Mouse (Mus musculus) WW6 (cell line): ENCODE results near the gene Gm45711.
A peak's percentile ranks its signal among the peaks of the same experiment; 100 is the strongest.
"Not testable (repeated sequence)": the region's sequence is repeated elsewhere in the genome, so short reads cannot be mapped to it uniquely, and the experiment has no call there.

ENCODE experiments used
- DNase-seq: peaks from one replicate; pipeline ENCODE4 v3.0.0-alpha.2; 2013; ENCODE audit warnings: low read depth, low spot score

The Gm45711 gene

GRCm38 (mm10) chr8:104321267-104321666 is 11.4 kb upstream of the Gm45711 start, which contains the start of gene Gm11020:
Gm11020 (plus strand) TSS chr8:104321567.
- DNase-seq: not testable (repeated sequence)

DNA sequence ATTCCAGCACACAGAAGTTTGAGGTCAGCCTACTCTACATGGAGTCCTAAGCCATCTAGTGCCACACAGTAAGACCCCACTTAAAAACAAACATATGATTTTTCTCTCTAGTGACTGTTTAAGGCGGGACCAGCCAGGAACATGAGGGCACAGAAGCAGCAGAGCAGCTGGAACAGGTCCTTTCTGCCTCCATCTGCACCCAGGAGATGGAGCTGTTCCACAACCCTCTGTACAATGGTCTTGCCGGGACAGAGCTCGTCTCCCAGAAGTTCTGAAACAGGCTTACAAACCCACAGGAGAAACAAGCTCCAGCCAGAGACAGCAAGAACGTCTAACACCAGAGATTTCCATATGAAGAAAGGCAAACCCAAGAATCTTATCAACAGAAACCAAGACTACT is 3.4 kb upstream of the Gm45711 start:
- DNase-seq: no peak

DNA sequence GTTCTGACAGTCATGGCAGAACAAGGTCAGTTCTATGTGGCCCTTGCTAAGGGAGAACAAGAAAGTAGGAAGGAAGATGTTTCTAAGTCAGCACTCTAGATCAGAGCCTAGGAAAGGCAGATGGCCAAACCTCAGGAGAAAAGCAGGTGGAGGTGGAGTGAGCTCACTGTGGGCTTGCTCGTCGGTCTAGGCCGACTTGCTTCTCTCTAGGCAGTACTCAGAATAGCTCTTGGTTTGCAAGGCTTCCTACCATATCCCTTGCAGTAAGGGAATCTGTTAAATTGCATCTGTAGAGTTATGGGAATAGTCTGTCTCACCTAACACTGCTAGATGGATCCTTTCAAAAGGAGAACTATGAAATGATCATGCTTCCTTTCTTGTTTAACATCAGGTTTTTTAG is 2.1 kb upstream of the Gm45711 start:
- DNase-seq: not testable (repeated sequence)

DNA sequence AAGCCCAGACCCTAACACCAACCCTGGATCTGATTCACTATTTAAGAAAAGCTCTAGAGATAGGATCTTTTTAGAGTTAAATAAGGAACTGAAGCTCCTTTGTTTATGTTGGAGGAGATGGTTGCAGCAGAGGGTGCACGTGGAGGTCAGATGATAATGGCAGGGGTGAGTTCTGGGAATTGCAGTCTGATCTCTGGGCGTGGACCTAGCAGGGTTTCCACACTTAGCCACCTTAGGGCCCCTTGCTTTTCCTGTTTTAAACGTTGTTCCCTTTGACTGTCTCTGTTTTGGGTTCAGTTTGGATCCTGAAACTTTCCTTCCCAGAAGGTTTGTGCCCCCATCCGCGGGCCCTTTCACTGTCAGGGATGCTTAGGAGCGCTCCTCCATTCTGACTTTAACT is 1.5 kb downstream of the Gm45711 start:
- DNase-seq: not testable (repeated sequence)

GRCm38 (mm10) chr8:104304962-104305361 is 4.9 kb downstream of the Gm45711 start:
- no peak for DNase-seq

- DNase-seq: not testable (repeated sequence)
Observed at GRCm38 (mm10) chr8:104302536-104302935, 7.3 kb downstream of the Gm45711 start.

GRCm38 (mm10) chr8:104301577-104301976 is 8.3 kb downstream of the Gm45711 start:
- not testable (repeated sequence) for DNase-seq

GRCm38 (mm10) chr8:104294396-104294795 is 15.5 kb downstream of the Gm45711 start:
- DNase-seq: no peak

- not testable (repeated sequence) for DNase-seq
Observed at GRCm38 (mm10) chr8:104293081-104293480, 16.8 kb downstream of the Gm45711 start, which contains the start of gene Cmtm2a. Cmtm2a (minus strand) TSS chr8:104293181.

GRCm38 (mm10) chr8:104268937-104269440 is 40.9 kb downstream of the Gm45711 start:
- DNase-seq: no peak

DNA sequence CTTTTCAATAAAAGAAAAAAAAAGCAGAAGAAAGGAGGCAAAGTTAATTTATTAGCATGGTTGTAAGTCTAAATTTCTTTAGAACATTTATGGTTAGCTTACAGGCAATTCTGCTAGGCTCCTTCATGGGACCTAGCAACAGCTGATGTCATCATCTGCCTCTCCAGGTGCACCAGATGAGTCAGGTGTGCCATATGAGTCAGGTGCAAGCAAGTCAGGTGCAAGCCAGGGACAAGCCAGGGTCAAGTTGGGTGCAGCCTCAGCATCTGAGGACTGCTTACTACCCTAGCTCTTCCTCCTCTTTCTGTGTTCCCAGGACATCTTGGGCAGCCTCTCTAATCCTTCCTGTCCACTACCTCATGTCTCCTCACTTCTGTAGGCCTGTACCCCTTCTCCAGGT is 41.5 kb downstream of the Gm45711 start:
- DNase-seq: no peak

DNA sequence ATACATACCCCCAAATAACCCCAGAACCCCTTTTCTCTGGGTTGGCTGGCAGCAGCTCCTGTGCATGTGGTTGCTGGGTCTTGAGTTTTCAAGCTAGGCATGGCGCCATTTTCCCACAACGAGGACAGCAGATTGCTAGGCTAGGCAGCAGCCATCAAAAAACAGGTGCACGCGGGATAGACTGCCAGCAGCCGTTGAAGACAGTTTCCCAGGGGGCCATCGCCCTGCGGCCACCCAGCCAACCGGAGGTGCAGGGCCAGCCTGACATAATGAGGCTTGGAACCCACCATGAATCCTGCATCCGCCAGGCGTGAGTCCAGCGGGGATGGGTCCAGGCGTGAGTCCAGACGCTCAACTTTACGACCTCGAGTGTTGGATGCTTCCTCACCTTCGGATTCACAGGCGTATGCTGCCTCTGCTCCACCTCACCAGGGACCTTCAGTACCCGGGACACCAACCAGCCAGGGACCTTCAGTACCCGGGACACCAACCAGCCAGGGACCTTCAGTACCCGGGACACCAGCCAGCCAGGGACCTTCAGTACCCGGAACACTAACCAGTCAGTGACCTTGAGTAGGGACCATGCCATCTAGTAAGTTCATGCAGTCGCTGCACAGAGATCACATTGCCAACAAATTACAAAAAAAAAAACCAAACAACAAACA is 45.5 kb downstream of the Gm45711 start:
- DNase-seq: not testable (repeated sequence)

DNA sequence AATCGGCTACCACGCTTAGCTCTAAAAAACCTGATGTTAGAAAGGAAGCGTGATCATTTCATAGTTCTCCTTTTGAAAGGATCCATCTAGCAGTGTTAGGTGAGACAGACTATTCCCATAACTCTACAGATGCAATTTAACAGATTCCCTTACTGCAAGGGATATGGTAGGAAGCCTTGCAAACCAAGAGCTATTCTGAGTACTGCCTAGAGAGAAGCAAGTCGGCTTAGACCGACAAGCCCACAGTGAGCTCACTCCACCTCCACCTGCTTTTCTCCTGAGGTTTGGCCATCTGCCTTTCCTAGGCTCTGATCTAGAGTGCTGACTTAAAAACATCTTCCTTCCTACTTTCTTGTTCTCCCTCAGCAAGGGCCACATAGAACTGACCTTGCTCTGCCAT is 48.1 kb downstream of the Gm45711 start:
- DNase-seq: not testable (repeated sequence)

- DNase-seq: no peak
Observed at GRCm38 (mm10) chr8:104253016-104253415, 56.9 kb downstream of the Gm45711 start.

DNA sequence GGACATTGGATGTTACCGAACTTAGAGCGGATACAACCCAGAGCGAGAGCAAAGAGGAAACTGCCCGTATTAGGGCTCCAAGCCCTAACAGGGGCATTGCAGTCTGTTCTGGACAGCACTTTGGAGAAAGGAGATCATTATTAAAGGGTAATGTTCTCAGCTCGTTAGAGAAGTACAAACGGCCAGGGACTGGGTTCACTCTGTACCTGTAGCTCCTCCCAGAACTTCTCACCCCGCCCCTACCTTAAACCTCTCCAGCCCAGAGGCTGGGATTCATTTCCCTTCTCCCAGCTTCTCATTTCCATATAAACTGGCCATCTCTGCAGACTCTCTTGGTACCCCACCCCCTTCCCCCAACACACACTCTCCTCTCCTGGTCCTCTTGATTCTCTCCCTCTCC is 58.4 kb downstream of the Gm45711 start:
- no peak for DNase-seq

DNA sequence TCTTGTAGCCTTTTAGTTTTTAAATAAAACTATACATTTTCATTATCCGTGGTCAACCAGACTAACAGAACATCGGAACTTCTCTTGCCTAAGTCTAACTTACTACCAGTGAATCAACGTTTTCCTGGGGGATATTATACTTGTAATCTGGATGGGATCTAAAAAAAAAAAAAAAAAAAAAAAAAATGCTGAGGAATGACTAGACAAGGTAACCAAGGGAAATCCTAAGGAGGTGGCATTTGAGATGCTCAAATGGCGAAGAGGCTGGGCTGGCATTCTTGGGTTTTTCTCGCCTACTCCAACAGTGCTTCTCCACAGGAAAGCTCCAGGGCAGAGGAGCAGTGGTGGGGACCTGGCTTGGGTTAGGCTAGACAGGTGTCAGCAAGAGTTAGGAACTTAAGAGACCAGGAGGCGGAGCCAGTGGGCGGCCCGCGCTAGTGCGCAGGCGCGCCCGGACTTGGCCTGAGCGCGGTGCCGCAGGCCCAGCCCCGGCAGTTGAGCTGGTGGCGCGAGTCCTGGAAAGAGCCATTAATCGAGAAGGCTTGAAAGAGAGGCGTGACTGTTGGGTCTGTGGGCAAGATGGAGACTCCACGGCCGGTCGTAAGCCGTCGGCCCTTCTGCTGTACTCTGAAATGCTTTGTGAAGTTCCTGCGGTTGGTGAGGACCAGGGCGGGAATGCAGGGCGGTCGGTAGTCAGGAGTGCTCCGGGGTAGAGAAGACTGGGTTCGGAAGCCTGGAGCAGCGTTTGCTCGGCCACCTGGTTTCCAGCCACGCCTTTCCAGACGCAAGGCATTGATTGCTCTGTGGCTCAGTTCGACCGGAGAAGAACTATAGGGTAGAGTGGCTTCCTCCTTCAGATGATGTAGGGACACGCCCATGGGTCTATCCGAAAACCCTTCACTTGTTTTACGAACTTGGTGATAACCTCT is 59.2 kb downstream of the Gm45711 start, which contains the start of gene Cklf:
Gene Cklf, plus strand, starts transcription at position 423 of the 929 bp plus-strand sequence.
- DNase-seq: peak; percentile 96

DNA sequence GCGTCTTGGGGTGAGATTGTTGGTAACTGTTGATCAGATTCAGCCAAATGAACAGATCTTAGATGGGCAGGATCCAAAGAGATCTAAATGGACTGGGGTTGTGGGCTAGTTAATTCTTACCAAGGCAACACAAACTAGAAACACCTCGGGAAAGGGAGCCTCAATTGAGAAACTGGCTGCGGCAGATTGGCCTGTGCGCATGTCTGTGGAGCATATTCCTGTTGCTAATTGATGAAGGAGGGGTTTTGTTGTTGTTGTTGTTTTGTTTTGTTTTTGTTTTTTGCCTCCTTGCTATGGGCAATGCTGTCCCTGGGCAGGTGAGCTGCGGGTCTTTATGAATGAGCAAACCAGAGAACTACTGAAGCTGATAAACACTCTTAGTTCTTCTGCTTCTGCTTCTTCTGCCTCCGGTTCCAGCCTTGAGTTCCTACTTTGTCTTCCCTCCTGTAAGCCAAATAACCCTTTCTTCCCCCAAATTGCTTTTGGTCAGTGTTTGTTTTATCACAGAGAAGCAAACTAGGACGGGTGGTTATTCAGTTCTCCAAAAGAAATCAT is 60.4 kb downstream of the Gm45711 start:
- no peak for DNase-seq

DNA sequence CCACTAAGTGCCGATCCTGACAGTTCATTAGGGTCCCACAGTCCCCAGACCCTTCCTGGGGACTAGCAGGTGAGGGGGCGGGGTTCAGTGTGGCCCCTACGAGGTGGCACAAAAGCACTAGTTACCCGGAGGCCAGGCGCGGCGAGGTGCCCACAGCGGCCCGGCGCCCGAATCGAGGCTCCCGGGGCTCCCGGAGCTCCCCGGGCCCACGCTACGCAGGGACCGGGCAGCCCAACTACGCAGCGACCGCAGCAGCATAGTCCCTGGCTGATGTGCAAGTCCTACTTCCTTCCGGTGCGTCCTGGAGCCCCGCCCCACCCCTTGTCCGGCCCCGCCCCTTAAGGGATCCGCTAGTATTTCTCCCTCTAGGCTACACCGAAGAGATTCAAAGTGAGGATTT is 61.6 kb downstream of the Gm45711 start, which contains the start of gene Tk2:
Gene Tk2, minus strand, starts transcription at position 283 of the 400 bp plus-strand sequence.
- peak; percentile 65 for DNase-seq

GRCm38 (mm10) chr8:104247908-104248275 is 62.0 kb downstream of the Gm45711 start:
- no peak for DNase-seq

DNA sequence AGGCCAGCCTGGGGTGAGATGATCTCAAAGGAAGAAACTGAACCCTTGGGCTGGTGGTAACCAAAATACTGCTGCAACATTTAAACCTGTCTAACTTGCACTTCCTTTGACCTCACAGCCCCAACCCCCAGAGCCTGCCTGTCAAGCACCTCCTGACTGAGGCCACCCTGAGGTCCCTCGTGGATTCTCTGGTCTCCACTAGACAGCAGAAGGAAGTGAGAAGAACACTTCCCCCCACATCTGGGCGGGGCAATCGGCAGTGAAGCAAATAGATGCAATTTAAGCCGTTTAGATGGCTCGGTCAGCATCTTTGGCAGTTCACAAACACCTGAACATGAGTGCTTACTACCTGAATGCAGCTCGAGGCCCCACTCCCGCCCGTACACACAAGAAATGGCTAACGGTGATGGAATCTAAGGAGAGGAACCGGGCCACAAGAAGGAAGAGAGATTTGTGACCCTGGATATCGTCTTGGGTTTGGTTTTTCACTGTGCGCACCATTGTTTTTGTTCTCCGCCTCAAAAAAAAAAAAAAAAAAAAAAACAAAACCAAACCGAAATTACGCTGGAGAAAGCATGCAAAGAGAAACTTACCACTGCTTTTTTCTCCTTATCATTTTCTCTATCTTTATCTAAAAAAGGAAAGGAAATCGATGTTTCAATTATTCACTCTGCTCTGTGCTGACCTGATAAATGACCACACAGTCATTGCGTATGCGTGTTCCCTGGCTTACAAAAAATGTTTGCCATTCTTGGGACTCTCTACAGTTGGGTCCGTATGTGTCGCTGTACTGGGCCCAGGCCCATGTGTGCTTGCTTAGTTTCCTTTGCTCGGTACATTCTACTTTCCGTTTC is 62.6 kb downstream of the Gm45711 start:
- no peak for DNase-seq

DNA sequence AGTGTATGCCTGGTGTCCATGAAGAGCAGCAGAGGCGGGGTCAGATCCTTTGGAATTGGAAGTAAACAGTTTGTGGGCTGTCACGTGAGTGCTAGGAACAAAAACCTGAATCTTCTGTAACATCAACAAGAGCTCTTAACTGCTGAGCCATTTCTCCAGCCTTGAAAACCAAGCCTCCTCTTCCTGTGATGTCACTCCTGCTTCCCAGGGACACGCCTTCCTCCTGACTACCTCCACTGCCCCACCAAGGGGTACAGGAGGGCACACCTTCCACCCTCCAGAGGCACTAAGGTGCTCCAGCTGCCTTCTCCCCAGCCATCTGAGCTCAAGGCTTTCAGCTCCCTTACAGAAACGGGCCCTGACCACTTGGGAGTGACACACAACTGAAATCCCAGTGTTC is 63.3 kb downstream of the Gm45711 start:
- DNase-seq: no peak
